Mouse (Mus musculus): ENCODE measurements around the gene Tmem110. TPM values are rescaled to one million over a fixed set of nuclear protein-coding genes. Genes with fewer than 3 reads are reported as not detected.

The Tmem110 gene
- polyA plus RNA-seq, 1 experiment from 2014 or later: 22.6 TPM

DNA sequence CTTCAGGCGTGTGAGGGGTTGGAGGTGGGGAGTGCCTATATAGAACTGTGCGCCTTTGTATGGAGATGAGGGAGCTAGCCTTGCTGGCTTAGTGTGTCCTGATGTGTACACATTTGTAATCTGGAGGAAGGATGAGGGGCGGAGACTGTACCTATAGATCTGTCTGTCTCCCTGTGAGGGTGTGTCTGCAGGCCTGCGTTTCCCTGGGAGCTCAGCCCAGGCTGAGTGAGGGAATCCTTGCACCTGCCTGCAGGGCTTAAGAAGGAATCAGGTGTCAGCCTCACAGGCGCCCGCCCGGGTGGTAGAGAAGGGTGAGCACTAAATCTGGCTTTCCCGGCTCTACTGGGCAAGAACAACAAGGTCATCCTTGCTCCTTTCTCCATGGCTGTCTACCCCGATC lies 54.4 kb downstream of the Tmem110 start:
- Histone ChIP-seq H3K4me3 (ENCODE audit: low read depth, low read length) (no peak overlapping the region), H3K36me3 (ENCODE audit: control insufficient read depth, insufficient read depth, low read length) (peaks cover 4% of the 10 kb centered on the region; the same call in 1 of the 2 replicates), H3K9me3 (ENCODE audit: control insufficient read depth, low read length) (no peaks in the 10 kb centered on the region), H3K27me3 (replicated peaks; ENCODE audit: control insufficient read depth, insufficient read depth, low read length) (no peaks in the 10 kb centered on the region), H3K4me2 (no peak overlapping the region), H3K4me1 (replicated peaks; ENCODE audit: control insufficient read depth, insufficient read depth, low read length) (peaks cover 18% of the 10 kb centered on the region), H3K9ac (ENCODE audit: low read depth, low read length) (no peak overlapping the region), H3K27ac (ENCODE audit: low read depth, low read length) (no peak overlapping the region)
- no peak for DNase-seq (ENCODE audit: low spot score)
- WGBS: 66% methylated on average over 9 of the region's 9 CpGs
- no peak for ATAC-seq (replicated peaks; ENCODE audit: low FRiP score)

DNA sequence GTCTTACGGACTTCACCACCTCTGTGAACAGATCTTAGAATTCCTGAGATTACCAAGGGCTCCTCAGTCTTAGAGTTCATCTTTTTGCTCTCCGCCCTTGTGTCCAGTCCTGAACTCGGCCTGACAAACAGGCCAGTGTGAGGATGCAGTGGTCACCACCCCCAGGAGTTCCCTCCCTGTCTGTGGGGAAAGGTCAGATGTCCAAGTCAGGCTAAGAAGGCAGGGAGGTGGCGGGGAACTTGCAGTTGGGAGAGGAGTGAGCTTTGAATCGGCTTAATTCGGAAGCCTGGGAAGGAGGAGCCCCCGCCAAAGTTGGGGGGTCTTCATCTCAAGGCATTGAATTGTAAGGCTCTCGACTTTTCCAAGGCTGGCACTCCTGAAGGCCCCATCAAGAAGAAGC lies 54.9 kb downstream of the Tmem110 start:
- Histone ChIP-seq H3K36me3 (ENCODE audit: control insufficient read depth, insufficient read depth, low read length) (peaks cover 4% of the 10 kb centered on the region; the same call in 1 of the 2 replicates), H3K4me3 (ENCODE audit: low read depth, low read length) (no peak overlapping the region), H3K27me3 (replicated peaks; ENCODE audit: control insufficient read depth, insufficient read depth, low read length) (no peaks in the 10 kb centered on the region), H3K4me1 (replicated peaks; ENCODE audit: control insufficient read depth, insufficient read depth, low read length) (peaks cover 16% of the 10 kb centered on the region), H3K9me3 (ENCODE audit: control insufficient read depth, low read length) (no peaks in the 10 kb centered on the region), H3K27ac (ENCODE audit: low read depth, low read length) (no peak overlapping the region), H3K4me2 (no peak overlapping the region), H3K9ac (ENCODE audit: low read depth, low read length) (no peak overlapping the region)
- 82% methylated on average over 8 of the region's 8 CpGs for WGBS
- DNase-seq (ENCODE audit: low spot score) (no peak), ATAC-seq (replicated peaks; ENCODE audit: low FRiP score) (no peak)

DNA sequence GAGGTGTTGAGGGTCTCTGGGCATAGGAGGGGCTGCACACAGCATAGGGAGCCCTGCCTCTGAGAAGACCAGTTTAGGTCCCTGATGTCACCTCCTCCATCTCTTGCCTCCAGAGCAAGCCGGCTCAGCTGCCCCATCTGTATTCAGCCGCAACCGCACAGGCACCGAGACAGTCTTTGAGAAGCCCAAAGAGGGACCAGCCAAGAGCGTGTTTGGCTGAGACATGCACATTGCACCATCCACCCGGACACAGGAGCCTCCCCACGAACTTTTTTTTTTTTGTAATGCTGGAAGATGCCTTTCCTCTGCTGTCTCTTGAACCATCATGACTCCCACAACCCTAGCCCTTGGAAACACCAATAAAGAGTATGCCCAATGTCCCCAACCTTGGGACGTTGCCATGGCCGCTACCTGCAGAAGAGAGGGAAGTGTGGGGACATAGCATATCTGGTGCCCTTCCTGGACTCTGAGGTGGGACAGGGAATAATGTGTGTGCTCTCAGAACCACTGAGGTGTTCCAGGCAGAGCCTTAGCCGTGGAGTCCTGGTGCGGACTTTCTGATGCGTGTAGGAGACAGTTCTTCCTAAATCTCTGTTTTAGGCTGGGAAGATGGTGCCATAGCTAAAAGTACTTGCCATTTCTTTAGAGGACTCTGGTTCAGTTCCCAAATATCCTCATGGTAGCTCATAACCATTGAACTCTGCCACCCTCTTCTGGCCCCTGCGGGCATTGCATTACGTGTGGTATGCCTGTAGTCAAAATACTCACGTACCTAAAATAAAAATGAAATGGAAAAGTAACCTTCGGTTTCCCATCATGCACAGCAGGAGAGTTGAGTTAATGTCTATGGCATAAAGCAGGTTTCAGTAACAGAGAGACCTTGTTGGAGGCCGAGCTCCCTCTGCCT lies 55.7 kb downstream of the Tmem110 start:
- no peak overlapping the region for H3K9ac ChIP-seq (ENCODE audit: low read depth, low read length)
- DNase-seq (ENCODE audit: low spot score) (no peak), ATAC-seq (replicated peaks; ENCODE audit: low FRiP score) (no peak)
- no peak overlapping the region for H3K4me3 ChIP-seq (ENCODE audit: low read depth, low read length)
- WGBS: 77% methylated on average over 17 of the region's 17 CpGs
- peaks cover 2% of the 10 kb centered on the region; the same call in 1 of the 2 replicates for H3K36me3 ChIP-seq (ENCODE audit: control insufficient read depth, insufficient read depth, low read length)
- no peak overlapping the region for H3K27ac ChIP-seq (ENCODE audit: low read depth, low read length)
- H3K9me3 ChIP-seq (ENCODE audit: control insufficient read depth, low read length): no peaks in the 10 kb centered on the region
- no peaks in the 10 kb centered on the region for H3K27me3 ChIP-seq (replicated peaks; ENCODE audit: control insufficient read depth, insufficient read depth, low read length)
- peaks cover 8% of the 10 kb centered on the region for H3K4me1 ChIP-seq (replicated peaks; ENCODE audit: control insufficient read depth, insufficient read depth, low read length)
- H3K4me2 ChIP-seq: no peak overlapping the region

DNA sequence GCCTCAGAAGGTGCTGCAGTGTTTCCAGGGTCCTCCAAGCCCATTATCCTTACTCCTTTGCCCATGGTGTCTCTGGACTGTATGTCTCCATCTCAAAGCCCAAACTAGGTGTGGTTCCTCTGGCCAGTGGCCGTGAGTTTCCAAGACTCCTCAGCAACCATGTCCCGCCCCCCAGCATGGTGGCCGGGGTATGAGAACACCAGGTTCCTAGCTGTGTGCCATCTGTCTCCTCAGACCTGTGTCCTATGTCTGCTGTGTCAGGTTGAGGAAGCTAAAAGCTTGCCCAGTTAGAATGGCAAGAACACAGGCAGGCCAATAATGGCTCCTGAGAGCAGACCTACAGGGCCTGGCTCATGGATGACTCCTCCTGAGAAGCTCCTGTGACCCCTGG lies 56.3 kb downstream of the Tmem110 start:
- Histone ChIP-seq H3K4me3 (ENCODE audit: low read depth, low read length) (no peak overlapping the region), H3K9me3 (ENCODE audit: control insufficient read depth, low read length) (no peaks in the 10 kb centered on the region), H3K27ac (ENCODE audit: low read depth, low read length) (no peak overlapping the region), H3K4me1 (replicated peaks; ENCODE audit: control insufficient read depth, insufficient read depth, low read length) (peaks cover 3% of the 10 kb centered on the region; the same call in 1 of the 2 replicates), H3K27me3 (replicated peaks; ENCODE audit: control insufficient read depth, insufficient read depth, low read length) (no peaks in the 10 kb centered on the region), H3K9ac (ENCODE audit: low read depth, low read length) (no peak overlapping the region), H3K36me3 (ENCODE audit: control insufficient read depth, insufficient read depth, low read length) (peaks cover 2% of the 10 kb centered on the region; the same call in 1 of the 2 replicates), H3K4me2 (no peak overlapping the region)
- no peak for DNase-seq (ENCODE audit: low spot score)
- ATAC-seq (replicated peaks; ENCODE audit: low FRiP score): no peak
- 72% methylated on average over 3 of the region's 3 CpGs for WGBS

DNA sequence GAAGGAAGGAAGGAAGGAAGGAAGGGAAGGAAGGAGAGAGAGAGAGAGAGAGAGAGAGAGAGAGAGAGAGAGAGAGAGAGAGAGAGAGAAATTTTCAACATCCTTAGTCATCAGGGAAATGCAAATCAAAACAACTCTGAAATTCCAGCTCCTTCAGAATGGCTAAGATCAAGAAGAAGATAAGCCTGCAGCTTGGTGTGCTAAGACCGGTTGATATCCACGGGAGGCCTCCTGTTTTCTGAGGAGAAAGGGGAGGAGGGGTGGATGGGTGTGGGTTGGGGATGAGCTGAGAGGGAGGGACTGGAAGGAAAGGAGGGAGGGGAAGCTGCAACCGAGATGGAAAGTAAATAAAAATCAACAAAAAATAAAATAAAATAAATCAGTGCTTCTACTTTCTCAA lies 59.9 kb downstream of the Tmem110 start:
- no peak overlapping the region for H3K4me2 ChIP-seq
- peaks cover 6% of the 10 kb centered on the region; the same call in 1 of the 2 replicates for H3K4me1 ChIP-seq (replicated peaks; ENCODE audit: control insufficient read depth, insufficient read depth, low read length)
- H3K36me3 ChIP-seq (ENCODE audit: control insufficient read depth, insufficient read depth, low read length): no peaks in the 10 kb centered on the region
- WGBS: 15% methylated on average over 3 of the region's 3 CpGs
- ATAC-seq (replicated peaks; ENCODE audit: low FRiP score): no peak
- no peak for DNase-seq (ENCODE audit: low spot score)
- H3K27ac ChIP-seq (ENCODE audit: low read depth, low read length): no peak overlapping the region
- H3K9me3 ChIP-seq (ENCODE audit: control insufficient read depth, low read length): no peaks in the 10 kb centered on the region
- no peaks in the 10 kb centered on the region; the same call in 1 of the 2 replicates for H3K27me3 ChIP-seq (replicated peaks; ENCODE audit: control insufficient read depth, insufficient read depth, low read length)
- H3K9ac ChIP-seq (ENCODE audit: low read depth, low read length): no peak overlapping the region
- H3K4me3 ChIP-seq (ENCODE audit: low read depth, low read length): no peak overlapping the region

DNA sequence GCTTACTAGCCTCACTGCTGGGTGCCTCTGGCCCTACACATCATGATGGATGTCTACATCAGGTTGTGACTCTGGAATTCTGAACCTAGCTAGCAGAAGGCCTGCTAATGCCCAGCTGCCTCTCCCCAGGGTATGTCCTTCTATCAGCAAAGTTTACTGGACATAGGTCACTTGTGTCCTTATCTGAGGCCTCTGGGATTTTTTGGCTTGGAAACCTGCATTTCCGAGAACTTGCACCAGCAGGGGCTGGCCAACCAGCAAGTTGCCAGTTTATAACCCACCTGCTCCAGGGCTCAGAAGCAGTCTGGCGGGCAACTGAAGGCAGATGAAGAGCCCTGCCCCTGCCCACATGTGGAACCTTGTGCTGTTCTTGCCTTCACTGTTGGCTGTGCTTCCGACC lies 60.8 kb downstream of the Tmem110 start, which contains the start of gene Itih4:
Gene Itih4, plus strand, starts transcription at position 273 of the 400 bp plus-strand sequence.
- H3K9me3 ChIP-seq (ENCODE audit: control insufficient read depth, low read length): no peaks in the 10 kb centered on the region
- no peak within 1 kb of the TSS for H3K4me2 ChIP-seq
- 80% methylated on average over 3 of the region's 3 CpGs for WGBS
- ATAC-seq (replicated peaks; ENCODE audit: low FRiP score): no peak
- H3K27me3 ChIP-seq (replicated peaks; ENCODE audit: control insufficient read depth, insufficient read depth, low read length): no peaks in the 10 kb centered on the region; the same call in 1 of the 2 replicates
- no peak within 1 kb of the TSS for H3K27ac ChIP-seq (ENCODE audit: low read depth, low read length)
- H3K36me3 ChIP-seq (ENCODE audit: control insufficient read depth, insufficient read depth, low read length): no peaks in the 10 kb centered on the region
- H3K4me3 ChIP-seq (ENCODE audit: low read depth, low read length): no peak within 1 kb of the TSS
- H3K4me1 ChIP-seq (replicated peaks; ENCODE audit: control insufficient read depth, insufficient read depth, low read length): peaks cover 6% of the 10 kb centered on the region; the same call in 1 of the 2 replicates
- no peak for DNase-seq (ENCODE audit: low spot score)
- no peak within 1 kb of the TSS for H3K9ac ChIP-seq (ENCODE audit: low read depth, low read length)

DNA sequence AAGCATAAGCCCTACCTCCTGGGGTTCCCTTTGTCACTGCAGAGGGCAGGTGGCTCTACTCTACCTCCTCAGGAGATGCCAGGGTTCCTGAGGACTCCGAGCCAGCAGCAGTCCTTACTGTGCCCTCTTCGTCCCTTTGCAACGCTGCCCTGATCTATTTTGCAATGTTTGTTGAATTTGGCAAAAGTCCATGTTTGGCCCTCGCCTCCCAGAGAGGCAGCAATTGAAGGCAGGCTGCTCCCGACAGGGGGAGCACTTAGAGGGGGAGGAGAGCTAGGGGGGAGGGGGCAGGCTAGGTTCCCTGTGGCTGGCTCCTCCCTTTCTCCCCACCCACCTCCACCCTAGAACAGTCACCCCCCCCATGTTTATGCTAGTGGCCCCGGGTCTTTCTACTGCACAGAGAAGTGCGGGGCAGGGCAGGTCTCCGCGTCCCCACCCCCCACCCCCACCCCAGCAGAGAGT lies 62.9 kb downstream of the Tmem110 start:
- H3K27ac ChIP-seq (ENCODE audit: low read depth, low read length): 0 out of 2 replicates have a peak overlapping the region, but pooled peaks have one; percentile 19
- ATAC-seq (replicated peaks; ENCODE audit: low FRiP score): peak; percentile 57
- H3K27me3 ChIP-seq (replicated peaks; ENCODE audit: control insufficient read depth, insufficient read depth, low read length): no peaks in the 10 kb centered on the region; the same call in 1 of the 2 replicates
- no peaks in the 10 kb centered on the region for H3K9me3 ChIP-seq (ENCODE audit: control insufficient read depth, low read length)
- no peak overlapping the region for H3K9ac ChIP-seq (ENCODE audit: low read depth, low read length)
- no peak for DNase-seq (ENCODE audit: low spot score)
- peaks cover 6% of the 10 kb centered on the region; the same call in 1 of the 2 replicates for H3K4me1 ChIP-seq (replicated peaks; ENCODE audit: control insufficient read depth, insufficient read depth, low read length)
- WGBS: 13% methylated on average over 9 of the region's 9 CpGs
- peak overlapping the region; percentile 33 for H3K4me2 ChIP-seq
- H3K36me3 ChIP-seq (ENCODE audit: control insufficient read depth, insufficient read depth, low read length): no peaks in the 10 kb centered on the region
- H3K4me3 ChIP-seq (ENCODE audit: low read depth, low read length): no peak overlapping the region

DNA sequence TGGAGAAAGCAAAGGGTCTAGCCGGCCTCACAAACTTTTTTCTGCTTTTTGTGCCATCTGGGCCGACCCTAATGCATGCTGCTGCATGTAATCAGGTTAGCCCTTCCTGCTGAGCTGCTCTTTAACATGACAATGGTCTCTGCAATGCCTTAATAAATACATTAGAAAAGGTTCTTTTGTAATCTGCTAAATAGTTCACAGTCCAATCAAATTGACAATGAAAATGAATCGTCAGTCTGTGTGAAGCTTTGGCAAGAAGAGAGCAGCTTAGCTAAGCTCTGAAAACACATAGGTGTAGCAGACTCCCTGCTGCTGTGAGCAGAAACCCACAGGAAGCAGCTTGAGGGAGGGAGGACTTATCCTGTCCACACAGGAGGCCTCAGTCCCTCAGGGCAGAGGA lies 74.6 kb downstream of the Tmem110 start:
- Histone ChIP-seq H3K9me3 (ENCODE audit: control insufficient read depth, low read length) (no peaks in the 10 kb centered on the region), H3K9ac (ENCODE audit: low read depth, low read length) (no peak overlapping the region), H3K27me3 (replicated peaks; ENCODE audit: control insufficient read depth, insufficient read depth, low read length) (no peaks in the 10 kb centered on the region), H3K36me3 (ENCODE audit: control insufficient read depth, insufficient read depth, low read length) (no peaks in the 10 kb centered on the region), H3K4me1 (replicated peaks; ENCODE audit: control insufficient read depth, insufficient read depth, low read length) (no peaks in the 10 kb centered on the region), H3K4me3 (ENCODE audit: low read depth, low read length) (no peak overlapping the region), H3K27ac (ENCODE audit: low read depth, low read length) (no peak overlapping the region), H3K4me2 (no peak overlapping the region)
- WGBS: 58% methylated on average over 3 of the region's 3 CpGs
- ATAC-seq (replicated peaks; ENCODE audit: low FRiP score): no peak
- DNase-seq (ENCODE audit: low spot score): no peak

Measured in liver, embryonic 11.5 days (tissue).